Mouse (Mus musculus): Measurements from ENCODE around the gene Hoxd1.

- no peak for TF ChIP-seq CTCF (IDR thresholded peaks at IDR 0.05; ENCODE audit: low read depth)
- no peak for TF ChIP-seq EP300 (IDR thresholded peaks at IDR 0.05; ENCODE audit: low read depth)
These were observed 41.8 kb upstream of the Hoxd1 start for GRCm38 (mm10) chr2:74720955-74721491.
